Mouse (Mus musculus): ENCODE results near the gene Sox4.

- TF ChIP-seq CTCF (IDR thresholded peaks at IDR 0.05; ENCODE audit: low read depth) (peak; percentile 14; the same call in 1 of the 2 replicates), EP300 (IDR thresholded peaks at IDR 0.05; ENCODE audit: low read depth) (no peak)
Measured at GRCm38 (mm10) chr13:28950266-28950622, 3.3 kb downstream of the Sox4 start.

Measured in liver, postnatal 0 days (tissue).